Mouse (Mus musculus) heart, adult 2 months (tissue): ENCODE measurements around the gene Zfp600.
"Not testable (repeated sequence)": the region's sequence is repeated elsewhere in the genome, so short reads cannot be mapped to it uniquely, and the experiment has no call there.

Source experiments
- CTCF ChIP-seq: fragments of 200-600 bp; IDR thresholded peaks from 2 replicates; pipeline ENCODE4 v1.8.1; 2022; ENCODE audit warnings: antibody characterized with exemption, mild to moderate bottlenecking, moderate library complexity
- EP300 ChIP-seq: fragments of 200-500 bp; IDR thresholded peaks from 2 replicates; pipeline ENCODE4 v1.6.1; 2011; ENCODE audit warnings: low read depth, low read length, control low read depth; ENCODE audit not compliant: insufficient read depth
- POLR2A ChIP-seq: fragments of 200-500 bp; IDR thresholded peaks from 2 replicates; pipeline ENCODE4 v1.6.1; 2011; ENCODE audit warnings: mild to moderate bottlenecking, low read depth, low read length, control low read depth; ENCODE audit not compliant: insufficient read depth

DNA sequence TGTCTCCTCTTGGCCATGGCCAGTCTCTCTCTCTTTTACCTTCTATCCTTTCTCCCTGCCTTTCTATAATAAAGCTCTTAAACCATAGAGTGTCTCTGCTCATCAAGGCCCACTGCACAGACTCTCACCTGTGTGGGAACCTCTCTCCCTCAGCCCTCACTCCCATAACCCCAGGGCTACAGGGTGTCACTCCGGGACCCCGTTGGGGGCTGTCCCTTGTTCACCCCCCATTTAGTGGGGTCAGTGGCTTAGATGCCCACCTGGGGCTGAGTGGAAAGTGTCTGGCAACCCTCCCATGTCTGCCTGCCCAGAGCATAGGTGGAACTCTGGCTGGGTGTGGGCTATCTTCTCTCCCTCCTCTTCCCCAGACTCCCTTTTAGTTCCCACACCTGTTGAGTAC lies 47.7 kb downstream of the Zfp600 start:
- not testable (repeated sequence) for TF ChIP-seq CTCF, POLR2A, EP300
